Mouse (Mus musculus) layer of hippocampus, adult 8-10 months (tissue): Measurements from ENCODE around the gene Tmem219. TPM values are rescaled to one million over a fixed set of nuclear protein-coding genes. Genes with fewer than 3 reads are reported as not detected.

Source experiments
- DNase-seq, 2 experiments: peaks; one replicate each; pipeline ENCODE4 v3.0.0; 2022; ENCODE audit warnings: low spot score in 2 of 2
- total RNA-seq, 4 experiments: library from RNA; stranded (reverse); gene quantifications; 2 replicates each; pipeline ENCODE4 v1.2.4; 2022

The Tmem219 gene
- total RNA-seq, 4 experiments from 2014 or later: 21.8 to 34.3 (median 25.6) TPM

DNA sequence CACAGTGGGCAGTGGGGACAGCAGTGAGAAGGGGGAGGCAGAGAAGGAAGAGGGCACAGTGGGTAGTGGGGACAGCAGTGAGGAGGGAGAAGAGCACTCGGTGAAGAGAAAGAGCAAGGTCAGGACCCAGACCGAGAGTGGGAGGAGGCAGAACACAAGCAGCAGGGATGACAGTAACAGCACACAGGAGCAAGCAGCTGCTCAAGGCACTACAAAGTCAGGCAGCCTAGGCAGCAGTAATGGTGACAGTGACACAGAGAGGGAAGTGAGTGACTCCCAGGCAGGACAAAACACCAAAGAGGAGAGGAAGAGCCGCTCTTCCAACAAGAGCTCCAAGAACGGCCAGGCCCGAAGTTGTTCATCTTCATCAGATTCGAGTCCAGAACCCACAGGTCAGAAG, 58.9 kb downstream of the Tmem219 start:
- no peak for DNase-seq

DNA sequence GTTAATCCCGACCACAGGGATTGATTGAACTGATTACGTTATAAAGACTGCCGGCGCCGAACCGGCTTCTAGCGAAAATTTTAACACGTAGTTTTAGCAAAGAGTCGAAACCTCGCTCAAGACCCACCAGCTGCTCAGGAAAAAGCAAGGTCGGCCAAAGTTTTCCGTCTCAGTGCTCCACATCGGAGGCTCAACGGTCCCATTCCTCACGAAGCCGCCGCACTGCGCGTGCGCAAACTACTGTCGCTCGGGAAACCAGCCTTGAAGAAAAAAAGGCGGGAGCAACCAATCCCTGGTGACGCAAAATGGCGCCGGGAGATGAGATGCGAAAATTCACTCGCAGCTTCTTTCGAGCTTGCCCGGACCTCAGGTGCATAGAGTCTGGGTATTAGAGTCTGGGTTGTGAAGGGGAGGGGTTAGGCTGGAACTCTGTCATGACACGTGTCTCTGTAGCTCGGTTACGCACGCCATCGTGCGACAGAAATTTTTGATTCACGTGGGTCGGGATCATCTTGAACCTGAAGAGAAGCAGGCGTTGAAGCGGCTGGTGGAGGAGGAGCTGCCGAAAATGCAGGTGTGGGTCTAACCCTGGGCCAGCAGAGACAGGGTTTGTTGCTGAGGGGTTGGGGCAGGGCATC, 60.5 kb downstream of the Tmem219 start, which contains the start of gene Ino80e:
Gene Ino80e (minus strand): TSS at position 231 of the 638 bp plus-strand sequence.
- peak; percentile 91 to 95 for DNase-seq

DNA sequence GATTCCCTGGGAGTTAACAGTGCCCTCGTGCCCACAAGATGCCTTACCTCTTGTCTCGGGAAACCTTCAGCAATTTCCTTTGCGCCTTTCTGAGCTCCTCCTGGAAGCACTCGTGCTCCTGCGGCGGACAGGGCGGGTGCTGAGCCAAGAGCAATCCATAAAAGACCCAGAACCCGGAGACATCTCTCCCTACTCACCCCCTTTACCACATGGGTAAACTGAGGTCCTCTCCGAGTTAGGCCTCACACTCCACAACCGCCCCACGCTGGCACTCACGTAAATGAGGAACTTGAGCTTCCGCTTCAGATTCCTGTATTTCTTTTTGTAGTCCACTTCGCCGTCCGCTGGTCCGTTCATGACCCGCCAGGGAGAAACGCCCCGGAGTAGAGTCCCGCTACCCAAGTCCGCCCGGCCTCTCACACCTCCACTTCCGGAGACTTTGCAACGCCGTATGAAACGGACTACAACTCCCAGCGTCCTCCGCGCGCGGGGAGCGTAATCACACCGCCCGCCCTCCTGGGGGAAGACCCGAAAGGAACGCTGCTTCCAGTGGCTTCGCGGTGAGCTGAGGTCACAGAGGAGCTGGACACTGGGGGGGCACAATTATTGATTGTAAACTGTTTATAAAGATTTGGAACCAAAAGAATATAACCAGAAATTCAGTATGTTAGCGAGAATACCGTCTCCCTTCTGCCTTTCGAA, 61.1 kb downstream of the Tmem219 start, which contains the start of gene Hirip3:
Gene Hirip3 (plus strand): TSS at position 544 of the 702 bp plus-strand sequence.
- DNase-seq: peak; percentile 91 to 92

DNA sequence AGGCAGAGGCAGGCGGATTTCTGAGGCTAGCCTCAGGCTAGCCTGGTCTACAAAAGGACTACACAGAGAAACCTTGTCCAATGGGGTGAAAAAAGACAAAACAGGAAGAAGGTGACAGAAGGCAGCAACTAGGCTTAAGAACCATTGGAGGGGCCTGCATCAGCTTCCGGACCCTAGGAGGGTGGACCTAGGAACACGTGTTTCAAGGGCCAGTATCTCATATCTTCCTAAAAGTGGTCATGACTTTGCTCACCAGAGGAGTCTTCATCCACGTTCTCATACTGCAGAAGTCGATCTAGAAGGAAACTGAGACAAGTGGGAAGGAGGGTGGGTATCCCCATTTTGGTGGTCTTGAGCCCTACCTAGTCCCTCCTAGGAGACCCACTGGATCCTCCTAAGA, 61.7 kb downstream of the Tmem219 start:
- no peak for DNase-seq

DNA sequence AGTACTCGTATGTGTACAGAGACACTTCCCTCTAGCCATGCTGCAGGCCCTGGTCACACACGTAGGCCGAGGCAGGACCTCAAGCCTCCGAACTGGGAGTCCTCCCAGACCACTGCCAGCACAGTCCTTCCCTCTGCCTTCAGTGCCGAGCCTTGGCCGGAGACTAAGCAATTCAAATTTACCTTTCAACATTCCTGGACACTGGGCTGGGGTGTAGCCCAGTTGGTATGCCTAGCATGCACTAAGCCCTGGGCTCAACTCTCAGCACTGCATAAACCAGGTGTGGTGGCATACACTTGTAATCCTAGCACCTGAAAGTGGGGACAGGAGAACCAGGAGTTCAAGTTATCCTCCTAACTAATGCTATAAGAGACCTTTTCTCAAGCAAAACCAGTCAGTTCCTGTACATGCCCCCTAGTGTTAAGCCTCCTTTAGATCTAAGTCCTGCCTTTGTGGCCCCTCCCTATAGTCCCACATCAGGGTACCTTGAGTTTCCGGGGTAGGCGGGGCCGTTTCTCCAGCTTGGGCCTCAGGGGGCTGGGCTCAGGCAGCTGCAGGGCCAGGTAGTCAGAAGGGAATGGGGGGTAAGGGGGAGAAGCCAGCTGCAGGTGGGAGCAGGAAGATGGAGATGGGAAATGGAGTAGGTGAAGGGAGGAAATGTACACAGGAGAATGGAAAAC, 65.8 kb downstream of the Tmem219 start:
- no peak for DNase-seq

DNA sequence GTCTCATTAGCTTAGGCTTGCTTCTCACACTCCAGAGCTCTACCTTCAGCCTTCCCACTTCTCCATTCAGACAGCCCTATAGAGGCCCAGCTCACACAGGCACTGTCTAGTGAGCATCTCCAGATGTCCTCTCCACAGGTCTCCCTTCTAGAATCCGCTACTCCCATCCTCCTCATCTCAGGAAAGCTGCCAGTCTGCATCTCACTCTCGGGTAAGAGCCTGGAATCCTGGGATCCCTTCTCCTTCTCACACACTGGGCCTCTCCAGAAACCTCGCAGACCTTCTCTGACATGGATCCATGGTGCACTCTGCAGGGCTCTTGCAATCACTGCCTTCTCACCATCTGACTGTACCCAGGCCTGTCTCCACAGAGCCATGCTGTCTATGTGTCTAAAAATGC, 67.1 kb downstream of the Tmem219 start:
- DNase-seq: no peak

DNA sequence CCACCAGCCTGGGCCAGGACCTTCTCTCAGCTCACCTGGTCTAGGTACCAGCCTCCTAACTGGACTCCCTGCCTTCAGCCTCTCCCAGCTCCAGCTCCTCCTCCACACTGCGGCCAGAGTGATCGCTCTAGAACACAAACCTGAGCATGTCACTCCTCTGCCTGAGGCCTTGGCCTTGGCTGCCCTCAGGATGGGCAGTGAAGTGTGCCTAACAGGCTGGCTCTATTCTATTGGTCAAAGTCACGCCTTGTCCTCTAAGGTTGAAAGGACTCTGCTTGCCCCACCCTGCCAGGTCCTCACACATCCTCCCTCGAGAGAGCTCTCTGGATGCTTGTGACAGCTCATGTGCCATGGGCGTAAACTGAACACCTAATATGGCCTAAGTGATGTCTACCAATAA, 69.3 kb downstream of the Tmem219 start:
- no peak for DNase-seq

DNA sequence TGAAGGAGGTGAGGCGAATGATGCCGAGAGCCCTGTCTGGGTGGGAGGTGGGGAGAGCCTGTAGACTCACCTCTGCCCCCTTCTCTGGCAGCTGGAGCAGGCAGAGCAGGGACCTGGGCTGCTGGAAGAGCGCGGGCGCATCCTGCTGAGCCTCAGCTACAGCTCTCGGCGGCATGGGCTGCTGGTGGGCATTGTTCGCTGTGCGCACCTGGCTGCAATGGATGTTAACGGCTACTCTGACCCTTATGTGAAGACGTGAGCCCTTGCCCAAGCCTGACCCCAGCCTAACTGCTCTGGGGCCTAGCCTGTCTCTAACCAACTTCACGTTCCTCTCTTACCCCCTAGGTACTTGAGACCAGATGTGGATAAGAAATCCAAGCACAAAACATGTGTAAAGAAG, 71.5 kb downstream of the Tmem219 start:
- no peak for DNase-seq

DNA sequence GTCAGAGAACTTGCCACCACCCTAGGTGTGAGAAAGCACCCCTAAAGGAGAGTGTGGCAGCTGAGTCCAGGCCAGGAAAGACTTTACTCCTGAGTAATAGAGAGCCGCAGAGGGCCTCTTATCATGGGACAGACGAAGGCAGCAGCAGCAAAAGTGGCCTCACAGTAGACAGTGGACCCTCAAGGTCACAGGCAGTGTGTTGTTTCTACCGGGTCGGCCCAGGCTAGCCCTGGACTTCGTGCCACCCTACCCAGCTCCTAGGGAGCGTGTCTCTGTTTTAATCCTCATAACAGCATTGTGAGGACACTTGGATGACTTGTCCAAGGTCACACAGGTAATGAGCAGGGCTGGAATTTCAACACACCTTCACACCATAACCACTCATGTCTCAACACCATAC, 72.6 kb downstream of the Tmem219 start:
- no peak for DNase-seq

DNA sequence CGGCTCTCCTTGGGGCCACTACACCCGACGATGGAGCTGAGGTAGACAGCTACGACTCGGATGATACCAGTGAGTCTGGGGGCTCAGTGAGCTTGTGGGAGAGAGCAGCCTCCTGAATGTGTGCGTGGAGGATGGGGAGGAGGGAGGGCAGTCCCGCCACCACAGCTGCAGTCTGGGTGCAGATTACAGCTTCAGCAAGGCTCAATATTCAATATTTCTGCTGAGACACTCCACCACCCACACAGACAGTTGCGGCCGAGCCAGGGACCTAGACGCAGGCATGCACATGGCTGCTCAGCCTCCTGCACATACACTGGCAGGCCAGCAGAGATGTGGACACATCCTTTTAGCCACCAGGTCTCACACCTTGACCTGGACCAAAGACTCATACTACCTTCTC, 73.9 kb downstream of the Tmem219 start:
- DNase-seq: peak in 1 of 2 experiments; percentile 49

DNA sequence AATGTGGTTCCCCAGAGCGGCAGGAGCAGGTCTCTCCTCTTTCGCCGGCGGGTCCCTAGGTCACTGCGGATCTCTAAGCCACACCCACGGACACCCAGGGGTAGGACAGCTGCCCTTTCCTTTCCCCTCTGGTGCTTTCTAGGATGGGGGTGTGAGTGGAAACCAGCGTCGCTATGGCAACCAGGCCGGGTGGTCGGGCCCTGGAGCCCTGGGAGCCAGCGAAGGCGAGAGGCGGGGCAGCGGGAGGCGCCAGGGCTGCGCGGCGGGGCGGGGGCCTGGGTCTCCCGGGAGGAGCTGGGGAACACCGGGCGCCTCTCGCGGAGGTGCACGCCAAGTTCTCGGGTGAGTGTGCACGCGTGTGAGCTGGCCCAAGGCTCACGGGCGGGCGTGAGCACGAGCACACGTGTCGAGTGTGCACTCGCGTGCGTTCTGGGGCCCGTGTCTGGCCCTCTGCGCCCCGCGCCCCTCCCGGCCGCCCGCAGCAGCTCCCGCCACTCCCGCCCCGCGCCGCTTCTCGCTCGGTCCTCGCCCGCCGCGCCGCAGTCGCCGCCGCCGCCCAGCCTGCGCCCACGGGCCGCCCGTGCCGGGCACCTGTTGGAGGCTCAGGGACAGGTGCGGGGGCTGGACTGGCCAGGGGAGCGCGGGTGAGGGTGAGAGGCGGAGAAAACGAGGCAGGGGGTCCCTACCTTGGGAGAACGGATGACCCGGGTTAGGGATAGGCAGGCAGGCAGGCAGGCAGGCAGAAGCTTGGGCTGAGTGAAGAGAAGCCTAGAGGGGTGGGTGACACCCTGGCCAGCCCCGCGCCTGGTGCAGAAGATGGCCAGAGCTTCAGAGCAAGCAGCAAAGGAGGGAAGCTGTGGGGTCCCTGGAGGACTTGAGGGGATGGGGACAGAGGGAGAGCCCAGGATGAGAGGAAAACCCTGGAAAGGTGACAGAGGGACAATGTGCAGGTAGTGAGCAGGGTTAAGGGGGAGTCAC, 75.0 kb downstream of the Tmem219 start:
- DNase-seq: peak in 1 of 2 experiments; percentile 8

DNA sequence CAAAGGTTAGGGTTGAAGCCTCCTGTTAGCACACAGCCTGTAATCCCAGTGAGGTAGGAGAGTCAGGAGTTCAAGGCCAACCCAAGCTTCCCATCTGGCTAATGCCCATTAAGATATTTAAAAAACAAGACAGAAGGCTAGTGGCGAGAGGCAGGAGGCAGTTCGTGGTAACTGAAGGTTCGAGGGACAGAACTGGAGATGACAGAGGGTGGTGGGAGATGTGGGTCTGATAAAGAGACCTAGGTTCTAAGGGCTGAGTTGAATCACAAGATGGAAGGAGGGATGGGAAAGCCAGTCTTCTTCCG, 75.6 kb downstream of the Tmem219 start, which contains the start of gene Doc2a:
Gene Doc2a (plus strand): TSS at position 301 of the 305 bp plus-strand sequence.
- DNase-seq: no peak

DNA sequence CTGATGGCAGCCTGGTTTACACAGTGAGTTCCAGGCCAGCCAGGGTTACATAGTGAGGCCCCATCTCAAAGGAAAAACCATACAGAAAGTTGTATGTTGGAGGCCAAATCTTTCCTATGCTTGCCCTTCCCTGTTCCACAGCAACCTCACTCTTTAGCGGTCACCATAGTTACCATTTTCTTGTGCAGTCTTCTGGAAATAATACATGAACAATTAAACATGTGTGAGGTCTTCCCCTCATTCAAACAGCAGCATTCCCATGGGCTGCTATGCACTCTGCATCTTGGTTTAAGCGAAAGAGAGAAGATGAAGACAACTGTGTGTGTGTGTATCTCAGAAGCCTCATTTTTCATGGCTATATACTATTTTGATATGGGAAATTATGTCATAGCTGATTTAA, 77.2 kb downstream of the Tmem219 start:
- DNase-seq: no peak

DNA sequence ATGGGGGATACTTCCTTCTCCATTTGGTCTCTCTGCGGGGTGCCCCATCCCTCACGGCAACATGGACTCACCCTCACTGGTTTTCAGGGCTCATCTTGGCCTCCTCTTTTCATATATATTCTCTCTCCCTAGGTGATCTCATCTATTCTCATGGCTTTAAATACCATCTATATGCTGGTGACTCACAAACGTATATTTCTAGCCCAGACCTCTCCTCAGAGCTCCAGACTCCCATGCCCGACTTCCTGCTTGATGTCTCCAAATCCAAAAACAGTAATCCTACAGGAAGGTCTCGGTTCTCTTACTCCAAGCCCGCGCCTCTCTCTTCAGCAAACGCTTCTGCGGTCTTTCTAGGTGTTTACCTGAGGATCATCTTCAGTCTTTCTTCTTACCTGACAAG, 79.4 kb downstream of the Tmem219 start:
- no peak for DNase-seq

Other genes with a start within 250 kb of the Tmem219 start
- 10 to 100 TPM in 1 of 4 experiments, 1 to 10 TPM in 3; 6.6 to 13.0 (median 8.6) TPM for gene Sult1a1, start 246.5 kb downstream of the Tmem219 start, total RNA-seq
- gene Bola2, start 227.5 kb downstream of the Tmem219 start, total RNA-seq: 100 to 1,000 TPM in 1 of 4 experiments, 10 to 100 TPM in 3; 73.9 to 105 (median 92.5) TPM
- 10 to 100 TPM; 19.7 to 21.0 (median 20.1) TPM for gene Slx1b, start 227.1 kb downstream of the Tmem219 start, total RNA-seq
- gene Coro1a, start 215.1 kb downstream of the Tmem219 start, total RNA-seq: 100 to 1,000 TPM; 119 to 166 (median 141) TPM
- 100 to 1,000 TPM; 165 to 197 (median 178) TPM for gene Mapk3, start 163.3 kb downstream of the Tmem219 start, total RNA-seq
- 1 to 10 TPM; 4.4 to 7.9 (median 5.0) TPM for gene Gdpd3, start 156.6 kb downstream of the Tmem219 start, total RNA-seq
- 100 to 1,000 TPM; 236 to 283 (median 255) TPM for gene Ypel3, start 146.0 kb downstream of the Tmem219 start, total RNA-seq
- 1 to 10 TPM in 3 of 4 experiments, under 1 TPM in 1; 0.43 to 1.5 (median 1.2) TPM for gene Tbx6, start 141.4 kb downstream of the Tmem219 start, total RNA-seq
- 10 to 100 TPM; 49.5 to 55.7 (median 51.9) TPM for gene Ppp4c, start 130.4 kb downstream of the Tmem219 start, total RNA-seq
- gene Fam57b, start 125.2 kb downstream of the Tmem219 start, total RNA-seq: 10 to 100 TPM; 57.3 to 67.6 (median 62.6) TPM
- not detected for gene 4930451I11Rik, start 91.3 kb downstream of the Tmem219 start, total RNA-seq
- gene Doc2a, start 75.5 kb downstream of the Tmem219 start, total RNA-seq: 10 to 100 TPM; 17.6 to 20.0 (median 18.7) TPM
- gene Hirip3, start 60.9 kb downstream of the Tmem219 start, total RNA-seq: 10 to 100 TPM; 25.6 to 44.7 (median 36.2) TPM
- 10 to 100 TPM; 46.3 to 59.5 (median 56.1) TPM for gene Ino80e, start 60.5 kb downstream of the Tmem219 start, total RNA-seq
- gene Taok2, start 38.2 kb downstream of the Tmem219 start, total RNA-seq: 100 to 1,000 TPM; 146 to 179 (median 151) TPM
- gene Kctd13, start 6.0 kb upstream of the Tmem219 start, total RNA-seq: 100 to 1,000 TPM; 137 to 173 (median 161) TPM
- gene Asphd1, start 26.7 kb upstream of the Tmem219 start, total RNA-seq: 10 to 100 TPM; 27.2 to 41.0 (median 31.5) TPM
- gene Sez6l2, start 27.6 kb upstream of the Tmem219 start, total RNA-seq: 100 to 1,000 TPM; 433 to 476 (median 455) TPM
- gene Cdipt, start 53.0 kb upstream of the Tmem219 start, total RNA-seq: 100 to 1,000 TPM; 138 to 156 (median 152) TPM
- 1 to 10 TPM in 1 of 4 experiments, not detected in 3; 1.0 TPM for gene Cdiptos, start 53.2 kb upstream of the Tmem219 start, total RNA-seq
- 10 to 100 TPM; 10.5 to 17.2 (median 14.1) TPM for gene Mvp, start 91.7 kb upstream of the Tmem219 start, total RNA-seq
- gene Pagr1b, start 93.6 kb upstream of the Tmem219 start, total RNA-seq: not detected
- gene Pagr1a, start 94.4 kb upstream of the Tmem219 start, total RNA-seq: 10 to 100 TPM; 18.9 to 59.7 (median 27.8) TPM
- gene Gm42742, start 98.2 kb upstream of the Tmem219 start, total RNA-seq: 10 to 100 TPM; 20.5 to 63.0 (median 52.5) TPM
- 100 to 1,000 TPM; 208 to 223 (median 215) TPM for gene Prrt2, start 98.3 kb upstream of the Tmem219 start, total RNA-seq
- gene Maz, start 104.1 kb upstream of the Tmem219 start, total RNA-seq: 100 to 1,000 TPM; 204 to 209 (median 206) TPM
- gene Kif22, start 119.6 kb upstream of the Tmem219 start, total RNA-seq: 1 to 10 TPM; 2.5 to 9.4 (median 3.8) TPM
- gene Zg16, start 164.4 kb upstream of the Tmem219 start, total RNA-seq: not detected
- gene AI467606, start 168.4 kb upstream of the Tmem219 start, total RNA-seq: 1 to 10 TPM; 1.2 to 3.7 (median 2.3) TPM
- gene Qprt, start 199.3 kb upstream of the Tmem219 start, total RNA-seq: 1 to 10 TPM in 1 of 4 experiments, under 1 TPM in 3; 0.22 to 1.1 (median 0.53) TPM
- under 1 TPM; 0.29 to 0.68 (median 0.46) TPM for gene Spn, start 214.9 kb upstream of the Tmem219 start, total RNA-seq